Mouse (Mus musculus): ENCODE results near the gene Scamp4.

Scamp4 gene

DNA sequence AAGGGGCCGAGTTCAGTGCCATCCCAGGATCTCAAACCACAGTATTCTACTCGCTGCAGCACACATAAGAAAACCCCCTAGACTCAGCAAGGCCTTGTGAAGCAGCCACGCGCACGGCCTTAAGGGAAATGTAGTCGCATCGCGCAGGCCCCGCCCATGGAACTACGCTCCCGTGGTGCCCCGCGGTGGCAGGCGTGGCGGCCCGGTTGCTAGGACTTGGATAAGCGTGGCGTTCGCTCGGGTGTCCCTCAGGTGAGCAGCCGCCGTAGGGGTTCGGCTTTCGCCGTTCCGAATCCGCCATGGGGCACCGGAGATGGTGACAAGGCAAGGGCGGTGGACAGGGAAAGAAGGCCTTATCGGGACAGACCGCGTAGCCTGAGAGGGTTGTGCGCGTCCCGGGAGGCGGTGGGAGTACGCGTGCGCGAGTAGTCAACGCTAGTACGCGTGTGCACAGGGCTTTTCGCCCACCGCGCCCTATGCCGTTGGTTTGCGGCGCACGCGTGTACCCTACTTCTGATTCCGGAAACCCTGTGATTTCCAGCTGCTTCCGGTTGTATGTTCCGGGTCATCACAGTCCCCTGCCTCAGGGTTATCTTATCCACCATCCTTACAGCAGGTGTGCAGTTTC lies at the start of gene Scamp4, which contains the start of gene Adat3:
TSS of gene Scamp4 (plus strand) at position 175 of the 628 bp plus-strand sequence.
TSS of gene Adat3 (plus strand) at position 183 of the 628 bp plus-strand sequence.
- DNase-seq = peak; percentile 97 to 98

GRCm38 (mm10) chr10:80553575-80553974 lies 49.1 kb upstream of the Scamp4 start:
- DNase-seq = no peak

DNA sequence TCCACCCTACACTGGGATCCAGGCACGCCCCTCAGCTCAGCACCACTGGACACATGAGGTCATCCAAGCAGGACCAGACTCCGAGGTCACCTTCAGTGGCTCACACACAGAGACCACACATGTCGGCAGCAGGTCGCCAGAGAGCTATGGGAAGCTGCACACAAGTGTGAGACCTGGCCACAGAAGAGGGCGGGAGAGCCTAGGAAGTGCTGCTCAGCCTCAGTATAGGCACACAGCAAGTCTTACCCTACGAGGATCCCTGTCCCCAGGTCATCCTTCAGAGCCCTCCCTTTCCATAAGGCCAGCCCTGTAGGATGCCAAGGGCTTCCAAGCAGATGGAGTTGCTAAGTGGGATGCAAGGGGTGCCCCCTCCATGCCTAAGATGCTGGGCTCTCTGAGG lies 48.7 kb upstream of the Scamp4 start:
- no peak for DNase-seq

DNA sequence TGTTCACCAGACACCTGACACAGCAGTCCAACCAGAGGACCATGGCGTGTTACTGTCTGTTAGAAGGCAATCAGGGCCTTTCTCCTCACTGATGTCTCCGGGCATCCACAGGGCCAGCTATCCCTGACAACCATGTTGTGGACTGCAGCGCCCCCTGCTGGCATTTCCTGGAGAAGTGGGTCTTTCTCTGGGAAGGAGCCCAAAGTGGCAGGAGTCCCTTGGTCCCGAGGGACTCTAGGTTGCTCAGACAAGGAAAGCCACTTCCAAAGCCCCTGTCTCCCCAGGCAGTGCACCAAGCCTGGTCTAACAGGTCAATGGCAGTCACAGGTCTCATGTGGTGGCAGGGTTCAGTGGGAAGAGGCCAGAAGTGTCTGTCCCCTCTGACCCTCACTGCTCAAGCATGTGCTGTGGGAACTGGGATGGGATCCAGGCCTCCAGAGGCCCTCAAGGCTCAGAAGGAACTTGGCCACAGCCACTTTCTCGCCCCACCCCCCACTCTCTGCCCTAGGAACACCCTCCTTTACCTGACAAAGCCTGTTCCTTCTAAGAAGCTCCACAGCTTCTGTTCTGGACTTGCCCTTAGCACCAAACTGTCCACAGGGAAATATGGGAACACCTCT lies 45.2 kb upstream of the Scamp4 start:
- DNase-seq = peak; percentile 91 to 94

- DNase-seq = no peak
Observed at GRCm38 (mm10) chr10:80559431-80559830, 43.2 kb upstream of the Scamp4 start.

DNA sequence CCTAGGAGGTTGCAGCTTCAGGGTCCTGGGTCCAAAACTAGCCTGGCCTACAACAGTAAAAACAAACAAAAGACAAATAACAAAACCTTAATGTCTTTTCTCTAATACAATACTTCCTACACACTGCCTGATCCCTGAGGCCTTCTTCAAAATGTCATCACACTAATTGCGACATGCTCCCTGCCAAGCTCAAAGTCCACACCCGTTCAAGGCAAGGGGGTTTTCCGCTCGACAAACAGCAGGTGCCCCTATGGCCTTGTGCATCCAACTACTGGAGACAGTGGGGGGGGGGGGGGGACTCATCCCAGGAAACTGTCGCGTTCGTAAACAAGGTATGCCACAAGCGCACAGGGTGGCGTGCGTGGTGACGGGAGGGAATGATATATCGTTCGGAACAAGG lies 42.1 kb upstream of the Scamp4 start:
- no peak for DNase-seq

GRCm38 (mm10) chr10:80561116-80561944 lies 41.3 kb upstream of the Scamp4 start, which contains the start of gene Rexo1:
TSS of gene Rexo1 (minus strand) at chr10:80561560.
- peak; percentile 95 to 96 for DNase-seq

DNA sequence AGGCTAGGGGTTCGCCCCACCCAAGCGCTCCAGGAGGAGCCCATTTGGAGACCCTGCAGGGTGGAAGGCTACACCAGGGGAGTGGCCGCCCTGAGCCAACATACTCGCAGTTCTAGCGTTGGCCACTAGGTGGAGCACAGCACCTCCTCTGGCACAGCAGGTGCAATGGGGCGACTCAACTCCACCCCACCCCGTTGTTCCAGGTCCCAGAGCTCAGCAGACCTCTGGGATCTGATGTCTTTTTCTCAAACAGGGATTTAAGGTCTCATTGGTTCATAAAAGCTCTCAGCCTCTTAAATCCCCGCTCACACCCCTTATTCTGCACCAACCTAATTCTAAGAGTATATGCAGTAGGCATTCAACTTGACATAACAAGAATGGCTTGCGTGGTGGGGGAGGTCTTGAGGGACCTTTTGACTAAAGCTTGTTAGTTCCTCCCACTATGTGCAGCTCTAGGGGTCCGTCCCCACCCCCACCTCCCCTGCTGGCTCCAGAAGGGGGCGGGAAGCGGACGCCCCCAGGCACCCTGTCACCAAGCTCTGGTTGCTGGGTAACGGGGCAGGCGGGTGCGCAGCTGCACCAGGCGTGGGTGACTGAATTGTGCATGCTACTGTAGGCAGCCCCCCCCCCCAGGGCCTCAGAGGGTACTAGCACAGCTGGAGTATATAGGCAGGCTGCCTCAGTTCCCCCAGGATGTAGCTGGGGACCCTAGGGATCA lies 36.1 kb upstream of the Scamp4 start:
- DNase-seq = peak; percentile 95 to 96

DNA sequence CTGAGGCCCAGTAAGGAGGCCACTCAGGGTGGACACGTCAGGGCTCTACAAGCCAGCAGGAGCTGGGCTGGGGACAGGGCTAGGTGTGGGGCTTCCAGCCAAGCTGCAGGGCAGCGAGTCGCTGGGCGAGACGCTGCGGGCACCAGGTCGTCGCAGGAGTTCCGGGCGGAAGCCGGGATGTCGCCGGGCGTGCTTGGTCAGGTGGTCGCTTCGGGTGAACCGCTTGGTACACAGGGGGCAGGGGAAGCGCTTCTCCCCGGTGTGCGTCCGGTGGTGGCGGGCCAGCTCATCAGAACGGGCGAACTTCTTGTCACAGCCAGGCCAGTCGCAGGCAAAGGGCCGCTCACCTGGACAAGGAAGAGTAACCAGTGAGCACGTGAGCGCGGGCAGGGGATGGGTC lies 33.8 kb upstream of the Scamp4 start:
- no peak for DNase-seq

- peak; percentile 39 to 46 for DNase-seq
Observed at GRCm38 (mm10) chr10:80569664-80570066, 33.0 kb upstream of the Scamp4 start.

GRCm38 (mm10) chr10:80570419-80570818 lies 32.3 kb upstream of the Scamp4 start:
- peak in 1 of 2 experiments; percentile 24 for DNase-seq

DNA sequence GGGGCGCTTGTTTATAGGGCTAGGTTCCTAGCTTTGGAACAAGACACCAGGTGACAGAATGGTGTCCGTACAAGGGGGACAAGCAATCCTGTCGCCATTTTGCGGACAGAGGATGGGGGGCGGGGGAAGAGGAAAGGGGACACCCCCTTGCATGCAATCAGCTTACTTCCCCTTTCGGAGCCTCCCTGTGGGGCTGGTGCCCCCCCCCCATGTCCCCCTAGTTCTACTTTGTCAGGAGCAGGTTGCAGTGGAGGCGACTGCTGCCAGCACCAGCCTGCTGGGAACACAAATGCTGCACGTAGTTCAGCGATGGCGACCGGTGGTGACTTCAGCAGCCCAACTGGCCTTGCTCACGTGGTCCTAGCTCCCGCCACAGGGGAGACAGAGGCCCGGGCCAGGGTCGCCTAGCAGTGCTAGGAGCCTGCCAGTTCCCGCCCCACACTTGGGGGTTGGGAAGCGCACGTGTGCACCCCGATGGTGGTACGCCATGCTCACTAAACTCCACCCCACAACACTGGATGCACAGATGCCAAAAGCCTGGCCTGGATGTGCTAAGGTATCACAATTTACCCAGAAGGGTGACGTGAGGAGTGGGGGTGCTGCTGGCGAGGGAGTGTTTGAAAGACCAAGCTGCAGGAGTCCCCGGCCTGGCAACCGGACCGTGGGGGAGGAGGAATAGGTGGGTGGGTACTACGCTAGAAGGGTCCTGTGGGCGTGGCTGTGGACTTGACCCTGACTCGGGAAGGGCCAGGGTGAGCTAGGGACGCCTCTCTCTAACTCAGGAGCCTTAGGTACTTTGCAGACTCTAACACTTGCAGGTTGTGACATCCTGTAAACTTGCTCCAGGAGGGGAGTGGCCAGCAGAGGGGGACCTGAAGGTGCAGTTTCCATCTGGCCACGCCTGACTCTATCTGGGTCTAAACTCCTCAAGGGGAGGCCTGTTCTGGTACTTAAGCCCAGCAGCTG lies 31.5 kb upstream of the Scamp4 start:
- peak; percentile 84 to 87 for DNase-seq

- DNase-seq = peak; percentile 36 to 49
Observed at GRCm38 (mm10) chr10:80572477-80572876, 30.2 kb upstream of the Scamp4 start.

DNA sequence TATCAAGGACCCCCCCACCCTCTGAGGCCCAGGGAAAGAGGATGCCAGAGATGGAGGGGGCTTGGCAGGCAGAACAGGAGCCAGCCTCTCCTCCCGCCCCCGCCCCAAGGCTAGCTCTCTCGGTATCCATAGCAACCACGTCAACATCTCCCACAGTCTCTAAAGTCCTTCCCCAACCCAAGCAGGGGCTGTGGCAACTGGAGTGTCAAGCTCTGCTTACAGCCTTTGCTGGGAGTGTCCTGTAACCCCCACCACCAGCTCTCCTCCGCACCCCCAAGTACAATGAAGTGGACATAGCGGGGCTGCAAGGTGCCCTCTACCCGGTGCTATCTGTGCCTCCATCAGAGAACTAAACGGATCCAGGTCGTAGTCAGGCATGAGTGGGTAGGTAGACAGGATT lies 28.7 kb upstream of the Scamp4 start:
- peak; percentile 46 to 50 for DNase-seq

GRCm38 (mm10) chr10:80574896-80575295 lies 27.8 kb upstream of the Scamp4 start:
- no peak for DNase-seq

GRCm38 (mm10) chr10:80575925-80576324 lies 26.7 kb upstream of the Scamp4 start:
- DNase-seq = no peak

- peak; percentile 72 to 73 for DNase-seq
Observed at GRCm38 (mm10) chr10:80576351-80577194, 26.1 kb upstream of the Scamp4 start.

DNA sequence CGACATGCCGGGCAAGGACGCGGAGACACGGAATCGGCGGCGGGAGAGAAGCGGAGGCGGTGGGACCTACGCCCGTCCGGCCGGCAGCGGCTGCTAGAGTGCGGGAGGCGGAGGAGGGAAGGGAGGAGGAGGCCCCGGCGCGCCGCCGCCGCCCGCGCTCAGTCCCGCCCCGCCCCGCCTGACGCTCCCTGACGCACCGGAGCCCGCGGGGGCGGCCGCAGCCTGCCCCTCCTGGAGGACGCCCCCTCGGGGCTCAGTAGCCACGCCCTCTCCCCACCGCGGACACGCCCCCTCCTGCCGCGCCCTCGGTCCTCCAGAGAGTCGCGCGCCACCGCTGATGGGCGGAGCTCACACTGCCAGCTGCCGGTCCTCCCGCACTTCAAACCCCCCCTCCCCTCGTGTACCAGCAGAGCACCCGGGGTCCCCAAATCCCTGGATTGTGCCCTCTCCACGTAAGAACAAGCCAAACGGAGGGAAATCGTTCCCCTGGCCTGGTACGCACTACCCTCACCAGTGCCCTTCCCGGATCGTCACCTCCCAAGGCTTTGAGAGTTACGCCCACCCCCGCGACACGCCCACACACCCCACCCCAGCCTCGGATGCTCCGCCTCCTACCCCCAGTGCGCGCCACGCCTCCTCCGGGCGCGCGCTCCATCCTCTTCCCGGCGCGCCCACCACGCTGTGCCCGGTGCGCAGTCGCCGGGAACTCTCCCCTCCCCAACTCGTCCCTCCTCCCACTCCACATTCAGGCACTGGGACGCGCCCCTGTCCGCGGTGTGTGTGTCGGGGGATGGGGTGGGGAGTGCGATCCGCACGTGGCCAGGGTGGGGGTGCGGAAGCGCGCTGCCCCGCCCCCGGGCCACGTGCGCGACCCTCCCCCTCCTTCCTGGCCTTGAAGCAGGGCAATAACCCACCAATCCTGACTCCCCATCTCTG lies 25.2 kb upstream of the Scamp4 start, which contains the start of gene Klf16:
TSS of gene Klf16 (minus strand) at position 127 of the 936 bp plus-strand sequence.
- DNase-seq = peak; percentile 89 to 94

- peak; percentile 84 for DNase-seq
Observed at GRCm38 (mm10) chr10:80578131-80578750, 24.4 kb upstream of the Scamp4 start.
